Mouse (Mus musculus): ENCODE results near the gene Slc25a33. TPM values are rescaled to one million over a fixed set of nuclear protein-coding genes. Genes with fewer than 3 reads are reported as not detected.

The Slc25a33 gene
- total RNA-seq (2021) = 10 to 100 TPM; 31.4 to 34.2 TPM
- long read RNA-seq, transcript Slc25a33-201 (7 exons, 1,887 nt) = major isoform, 51 of 56 reads
- long read RNA-seq, partial matches to known transcripts = 3 of 56 reads
- long read RNA-seq, other reads (novel, unspliced or antisense) = 2 of 56 reads

DNA sequence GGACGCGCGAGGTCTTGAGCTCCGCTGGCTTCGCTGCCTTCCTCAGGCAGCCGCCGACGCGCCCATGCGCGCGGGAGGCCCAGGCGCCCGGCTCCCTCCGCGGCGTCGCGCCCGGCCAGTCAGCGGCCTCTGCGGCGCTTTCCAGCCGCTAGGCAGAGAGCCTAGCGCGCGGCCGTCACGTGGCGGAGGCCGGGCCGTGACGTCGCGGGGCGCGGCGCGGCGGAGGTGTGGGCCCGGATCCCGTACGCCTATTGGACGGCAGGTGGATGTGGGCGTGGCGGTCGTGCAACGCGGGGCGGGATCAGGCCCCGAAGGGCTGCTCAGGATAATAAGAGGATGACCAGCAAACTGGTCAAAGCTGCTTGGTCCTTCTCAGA is at the start of gene Slc25a33:
Slc25a33 (minus strand) TSS at position 184 of the 377 bp plus-strand sequence.
- DNase-seq (ENCODE audit: low spot score in 2 of 2) = peak; percentile 95 to 98

- DNase-seq (ENCODE audit: low spot score in 2 of 2) = no peak
These were observed 48.6 kb upstream of the Slc25a33 start for GRCm38 (mm10) chr4:149822586-149823196.

DNA sequence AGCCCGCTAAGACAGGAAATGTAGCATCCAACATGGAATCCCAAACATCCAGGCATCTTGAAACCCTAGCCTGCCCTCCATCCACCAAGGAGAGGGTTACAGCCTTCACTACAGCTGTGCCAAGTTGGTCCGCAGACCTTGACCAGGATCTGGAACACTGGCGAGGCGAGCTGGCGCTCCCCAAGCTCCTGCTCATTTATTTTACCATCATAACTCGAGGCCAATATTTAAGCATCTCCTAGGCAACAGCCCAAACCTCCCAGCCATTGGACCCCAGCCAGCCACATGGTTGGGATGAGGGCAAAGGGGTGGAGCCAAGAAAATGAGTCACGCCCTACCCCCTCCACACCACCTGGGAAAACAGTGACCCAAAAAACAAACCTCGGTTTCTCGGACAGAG is 48.0 kb upstream of the Slc25a33 start:
- no peak for DNase-seq (ENCODE audit: low spot score in 2 of 2)

- no peak for DNase-seq (ENCODE audit: low spot score in 2 of 2)
These were observed 46.5 kb upstream of the Slc25a33 start for GRCm38 (mm10) chr4:149820569-149820968.

DNA sequence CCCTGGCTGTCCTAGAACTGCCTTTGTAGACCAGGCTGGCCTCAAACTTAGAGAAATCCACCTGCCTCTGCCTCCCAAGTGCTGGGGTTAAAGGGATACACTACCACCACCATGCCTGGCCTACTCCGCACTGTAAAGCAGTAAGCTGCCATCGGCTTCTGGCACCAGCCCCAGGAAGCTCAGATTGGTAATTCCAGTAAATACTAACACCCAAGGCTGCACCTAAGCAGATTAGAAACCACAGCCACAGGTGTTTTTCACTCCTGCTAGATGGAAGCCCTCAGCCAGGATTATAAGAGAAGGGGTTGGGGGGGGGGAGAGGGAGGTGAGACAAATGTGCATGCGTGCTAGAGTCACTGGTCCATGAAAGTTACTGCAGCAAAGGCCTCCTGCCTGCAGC is 45.1 kb upstream of the Slc25a33 start:
- DNase-seq (ENCODE audit: low spot score in 2 of 2) = no peak

GRCm38 (mm10) chr4:149816598-149816997 is 42.5 kb upstream of the Slc25a33 start:
- no peak for DNase-seq (ENCODE audit: low spot score in 2 of 2)

GRCm38 (mm10) chr4:149815586-149815985 is 41.5 kb upstream of the Slc25a33 start:
- no peak for DNase-seq (ENCODE audit: low spot score in 2 of 2)

GRCm38 (mm10) chr4:149813409-149814184 is 39.5 kb upstream of the Slc25a33 start:
- DNase-seq (ENCODE audit: low spot score in 2 of 2) = no peak

DNA sequence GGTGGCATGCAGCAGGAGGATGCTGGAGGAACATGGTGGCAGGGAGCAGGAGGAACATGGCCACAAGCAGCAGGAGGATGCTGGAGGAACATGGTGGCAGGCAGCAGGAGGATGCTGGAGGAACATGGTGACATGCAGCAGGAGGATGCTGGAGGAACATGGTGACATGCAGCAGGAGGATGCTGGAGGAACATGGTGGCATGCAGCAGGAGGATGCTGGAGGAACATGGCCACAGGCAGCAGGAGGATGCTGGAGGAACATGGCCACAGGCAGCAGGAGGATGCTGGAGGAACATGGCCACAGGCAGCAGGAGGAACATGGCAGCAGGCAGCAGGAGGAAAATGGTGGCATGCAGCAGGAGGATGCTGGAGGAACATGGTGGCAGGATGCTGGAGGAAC is 36.3 kb upstream of the Slc25a33 start:
- DNase-seq (ENCODE audit: low spot score in 2 of 2) = peak in 1 of 2 experiments; percentile 28

DNA sequence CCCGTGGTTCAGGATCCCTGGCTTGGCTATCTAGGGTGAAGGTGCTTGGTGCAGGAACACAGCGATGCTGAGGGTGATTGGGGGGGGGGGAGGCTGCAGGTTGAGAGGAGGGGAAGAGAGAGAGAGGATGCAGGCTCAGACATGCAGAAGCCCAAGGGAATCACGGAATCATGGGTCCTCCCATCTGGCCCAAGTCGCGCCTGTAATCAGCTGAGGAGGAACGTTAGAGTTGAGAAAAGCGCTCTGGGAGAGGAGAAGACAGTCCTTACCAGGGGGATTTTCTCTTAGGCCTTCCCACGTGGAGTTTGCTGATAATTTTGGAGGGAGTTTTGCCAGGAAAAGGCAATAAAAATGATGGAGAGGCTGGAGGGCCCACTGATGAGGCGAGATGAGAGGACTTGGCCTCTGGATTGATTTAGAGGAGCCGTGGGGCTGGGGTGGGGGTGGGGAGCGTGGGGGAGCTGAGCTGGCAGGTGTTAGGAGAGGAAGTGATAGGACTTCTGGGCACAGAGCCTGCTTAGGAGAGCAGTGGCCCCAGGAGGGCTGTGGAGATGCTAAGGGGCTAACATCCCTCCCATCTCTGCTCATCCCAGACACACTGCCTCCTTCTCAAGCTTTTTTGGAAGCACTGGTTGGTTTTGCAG is 34.6 kb upstream of the Slc25a33 start:
- DNase-seq (ENCODE audit: low spot score in 2 of 2) = no peak

- no peak for DNase-seq (ENCODE audit: low spot score in 2 of 2)
These were observed 34.0 kb upstream of the Slc25a33 start for GRCm38 (mm10) chr4:149808060-149808567.

DNA sequence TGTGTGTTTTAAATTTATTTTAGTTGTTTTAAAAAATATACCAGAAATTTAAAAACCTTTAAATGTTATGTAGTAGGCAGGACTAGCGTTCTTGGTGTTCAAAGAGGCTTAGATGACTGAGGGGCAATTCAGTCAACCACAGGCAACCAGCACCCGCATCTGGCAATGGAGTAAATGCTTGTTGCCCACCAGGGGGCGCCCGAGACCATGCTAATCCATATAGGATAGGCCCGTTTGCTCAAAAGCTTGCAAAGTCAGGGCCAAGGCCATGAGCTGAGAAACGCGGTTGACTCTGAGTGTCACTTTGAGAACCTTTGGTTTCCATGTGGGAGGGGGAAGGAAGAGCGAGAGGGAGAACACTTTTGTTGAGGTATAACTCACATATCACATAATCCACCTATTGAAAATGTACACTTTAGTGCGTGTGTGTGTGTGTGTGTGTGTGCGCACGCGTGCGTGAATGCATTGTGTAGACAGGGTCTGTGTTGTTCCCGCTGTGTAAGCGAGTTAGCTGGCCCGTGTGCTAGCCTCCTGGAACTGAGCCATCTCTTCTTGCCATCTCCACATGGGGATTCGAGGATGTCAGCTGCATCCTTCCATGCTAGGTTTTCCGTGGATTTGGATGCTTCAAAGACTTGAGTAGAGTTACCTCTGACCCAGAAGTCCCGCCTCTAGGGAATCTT is 32.8 kb upstream of the Slc25a33 start:
- DNase-seq (ENCODE audit: low spot score in 2 of 2) = peak; percentile 76 to 91

DNA sequence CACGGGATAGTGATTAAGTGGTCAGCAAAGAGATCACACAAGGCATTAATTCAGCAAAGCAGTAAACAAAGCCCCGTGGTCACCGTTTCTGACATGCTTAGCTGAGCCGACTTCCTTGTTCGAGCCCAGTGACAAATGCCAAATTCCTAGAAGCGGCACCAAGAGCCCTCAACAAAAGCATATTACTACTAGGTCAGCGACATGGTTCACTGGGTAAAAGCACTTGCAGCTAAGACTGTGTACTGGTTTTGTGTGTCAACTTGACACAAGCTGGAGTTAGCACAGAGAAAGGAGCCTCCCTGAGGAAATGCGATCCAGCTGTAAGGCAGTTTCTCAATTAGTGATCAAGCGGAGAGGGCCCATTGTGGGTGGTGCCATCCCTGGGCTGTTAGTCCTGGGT is 28.2 kb upstream of the Slc25a33 start:
- no peak for DNase-seq (ENCODE audit: low spot score in 2 of 2)

DNA sequence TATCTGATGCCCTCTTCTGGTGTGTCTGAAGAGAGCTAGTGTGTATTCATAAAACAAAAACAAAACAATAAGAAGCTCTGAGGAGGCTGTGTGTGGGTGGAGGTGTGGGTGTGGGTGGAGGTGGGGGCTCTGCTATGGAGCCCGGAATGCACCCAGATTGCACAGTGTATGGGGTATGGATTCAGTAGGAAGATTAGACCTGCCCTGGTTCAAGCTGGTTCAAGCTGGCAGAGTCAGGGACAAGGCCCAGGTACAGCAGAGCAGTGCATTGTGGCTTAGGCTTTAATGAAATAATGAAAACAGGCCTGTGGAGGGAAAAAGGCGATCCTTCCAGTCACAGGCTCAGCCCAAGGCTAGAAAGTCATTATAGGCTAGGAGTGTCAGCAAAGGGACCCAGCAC is 26.5 kb upstream of the Slc25a33 start:
- DNase-seq (ENCODE audit: low spot score in 2 of 2) = no peak

DNA sequence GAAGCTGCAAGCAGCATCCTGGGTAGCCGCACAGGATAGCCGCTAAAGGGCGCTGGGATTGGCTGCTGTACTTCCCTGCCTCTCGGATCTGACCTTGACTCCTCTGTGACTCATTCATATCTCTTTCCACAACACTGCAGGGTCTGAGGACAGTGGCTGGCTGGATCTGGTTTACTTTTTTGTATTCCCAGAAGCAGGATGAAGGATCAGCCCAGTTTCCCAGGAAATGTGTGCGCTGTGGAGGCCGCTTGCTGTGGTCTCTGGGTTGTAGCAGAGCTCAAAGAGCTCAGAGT is 26.0 kb upstream of the Slc25a33 start:
- DNase-seq (ENCODE audit: low spot score in 2 of 2) = no peak

DNA sequence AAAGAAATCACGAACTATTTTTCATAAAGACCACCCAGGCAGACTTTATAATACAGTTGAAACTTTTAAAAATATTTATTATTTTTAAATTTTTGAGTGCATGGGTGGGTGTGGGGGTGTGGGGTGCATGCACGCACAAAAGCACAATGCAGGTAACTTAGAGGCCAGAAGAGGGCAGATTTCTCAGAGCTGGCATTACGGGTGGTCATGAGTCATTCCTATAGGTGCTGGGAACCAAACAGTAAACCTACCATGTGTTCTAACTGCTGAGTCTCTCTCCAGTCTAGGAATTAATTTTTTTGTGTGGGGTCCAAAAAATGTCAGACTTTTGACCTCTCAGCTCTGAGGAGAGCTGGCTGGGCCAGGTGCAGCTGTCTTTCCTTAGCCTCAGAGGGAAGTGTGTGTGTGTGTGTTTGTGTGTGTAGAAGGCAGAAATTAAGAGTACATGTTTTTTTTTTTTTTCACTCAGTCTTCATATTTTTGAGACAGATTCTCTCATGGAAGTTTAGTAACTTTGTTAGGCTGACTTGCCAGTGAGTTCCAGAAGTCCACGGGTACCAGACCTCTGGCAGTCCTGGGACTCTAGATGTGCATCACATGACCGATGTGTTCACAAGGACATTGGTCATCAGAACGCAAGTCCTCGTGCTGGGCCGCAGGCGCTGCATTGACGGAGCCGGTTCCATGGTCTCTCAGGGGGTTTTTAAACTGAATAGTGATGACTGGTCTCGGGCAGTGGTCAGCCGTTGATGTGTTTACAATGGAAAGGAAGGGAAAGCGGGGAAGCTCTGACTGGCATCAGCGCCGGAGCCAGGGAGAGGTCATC is 25.5 kb upstream of the Slc25a33 start:
- no peak for DNase-seq (ENCODE audit: low spot score in 2 of 2)

DNA sequence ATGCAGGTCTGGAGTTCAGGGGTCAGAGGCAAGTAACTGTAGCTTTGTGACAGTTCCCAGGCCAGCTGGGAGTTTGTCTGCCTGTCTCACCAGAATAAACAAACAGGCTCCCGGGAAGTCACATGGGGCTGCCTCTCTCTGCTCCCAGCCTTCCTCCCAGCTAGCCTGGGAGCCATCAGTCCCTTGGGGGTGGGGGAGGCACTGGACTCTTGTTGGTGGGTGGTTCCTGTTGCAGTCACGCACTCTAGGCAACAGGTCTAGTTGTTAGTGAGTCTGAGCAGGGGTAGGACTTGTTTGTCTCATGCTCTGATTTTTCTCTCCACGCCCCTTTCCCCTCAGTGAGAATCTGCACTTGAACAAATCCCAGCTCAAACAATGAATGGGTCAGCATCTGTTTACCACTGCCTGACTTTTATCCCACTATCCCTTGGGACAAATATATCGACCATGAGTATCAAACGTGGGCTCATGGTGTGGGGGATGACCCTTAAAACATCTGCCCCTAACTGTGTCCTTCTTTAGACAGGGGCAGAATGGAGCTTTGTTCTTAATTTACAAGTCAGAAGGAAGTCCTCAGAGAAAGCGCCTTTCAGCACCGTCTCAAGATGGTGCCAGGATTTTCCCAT is 24.7 kb upstream of the Slc25a33 start:
- no peak for DNase-seq (ENCODE audit: low spot score in 2 of 2)

DNA sequence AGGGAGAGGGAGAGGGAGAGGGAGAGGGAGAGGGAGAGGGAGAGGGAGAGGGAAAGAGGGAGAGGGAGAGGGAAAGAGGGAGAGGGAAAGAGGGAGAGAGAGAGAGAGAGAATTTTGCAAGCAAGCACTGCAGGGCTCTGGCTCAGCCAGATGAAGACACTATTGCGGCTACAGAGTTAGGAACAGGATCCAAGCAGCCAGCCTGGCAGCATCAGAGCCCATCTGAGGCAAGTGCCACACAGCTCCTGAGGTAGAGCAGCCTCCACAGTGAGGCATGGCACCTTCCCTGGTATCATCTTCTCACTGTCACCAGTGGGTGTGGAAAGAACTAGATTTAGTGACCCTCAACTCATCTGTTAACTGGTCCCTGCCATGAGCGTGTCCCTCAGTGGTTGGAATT is 24.0 kb upstream of the Slc25a33 start:
- DNase-seq (ENCODE audit: low spot score in 2 of 2) = no peak

GRCm38 (mm10) chr4:149797220-149797610 is 23.1 kb upstream of the Slc25a33 start:
- no peak for DNase-seq (ENCODE audit: low spot score in 2 of 2)

GRCm38 (mm10) chr4:149796567-149797219 is 22.6 kb upstream of the Slc25a33 start:
- no peak for DNase-seq (ENCODE audit: low spot score in 2 of 2)

Data from layer of hippocampus, adult 18-20 months (tissue).